Mouse (Mus musculus) embryonic facial prominence, embryonic 12.5 days (tissue): ENCODE results near the gene Gm10719. TPM values are rescaled to one million over a fixed set of nuclear protein-coding genes. Genes with fewer than 3 reads are reported as not detected.
"Not testable (repeated sequence)": the region's sequence is repeated elsewhere in the genome, so short reads cannot be mapped to it uniquely, and the experiment has no call there.

ENCODE experiments used
- ATAC-seq: fragments of 200-750 bp; cut with Nextera tagmentation; 2 replicates; pipeline ENCODE4 v1.8.0; 2017; ENCODE audit not compliant: insufficient number of reproducible peaks, insufficient read depth, low FRiP score, low TSS enrichment
- H3K27ac ChIP-seq: fragments of 300-500 bp; sonication (generic); 2 replicates; pipeline ENCODE4 v1.5.1; 2016; ENCODE audit warnings: mild to moderate bottlenecking
- H3K27me3 ChIP-seq: fragments of 300-500 bp; sonication (generic); 2 replicates; pipeline ENCODE4 v1.6.1; 2016; ENCODE audit warnings: mild to moderate bottlenecking, moderate library complexity
- H3K36me3 ChIP-seq: fragments of 300-500 bp; sonication (generic); 2 replicates; pipeline ENCODE4 v1.6.1; 2016; ENCODE audit warnings: mild to moderate bottlenecking
- H3K4me1 ChIP-seq: fragments of 300-500 bp; sonication (generic); 2 replicates; pipeline ENCODE4 v1.6.1; 2016
- H3K4me2 ChIP-seq: fragments of 300-500 bp; sonication (generic); replicated peaks from 2 replicates; pipeline ENCODE4 v1.6.1; 2016; ENCODE audit warnings: mild to moderate bottlenecking, moderate library complexity
- H3K4me3 ChIP-seq: fragments of 300-500 bp; sonication (generic); 2 replicates; pipeline ENCODE4 v1.5.1; 2016; ENCODE audit warnings: mild to moderate bottlenecking
- H3K9ac ChIP-seq: fragments of 300-500 bp; sonication (generic); 2 replicates; pipeline ENCODE4 v1.6.1; 2016; ENCODE audit warnings: mild to moderate bottlenecking, moderate library complexity
- H3K9me3 ChIP-seq: fragments of 300-500 bp; sonication (generic); 2 replicates; pipeline ENCODE4 v1.6.1; 2016; ENCODE audit warnings: mild to moderate bottlenecking, moderate library complexity
- WGBS: fragments of 180-500 bp; shearing (Covaris S2); methylation state at CpG from one replicate; pipeline ENCODE4 v1.1.7; 2016; 5-methylcytosine and 5-hydroxymethylcytosine counted together
- polyA plus RNA-seq: library from polyadenylated mRNA; unstranded; fragments of >200 nt; fragmentation: Nextera tagmentation; extraction: Ambion mirVana; gene quantifications from 2 replicates; pipeline ENCODE4 v1.2.1, GENCODE M21; 2016

Gene Gm10719
- polyA plus RNA-seq, result not detected in 2 replicates

GRCm38 (mm10) chr9:3017108-3017507 lies at the start of gene Gm10719:
Gene Gm10719 (plus strand): TSS chr9:3017408.
- H3K27ac ChIP-seq, H3K4me3 ChIP-seq, H3K9me3 ChIP-seq, H3K36me3 ChIP-seq, H3K4me1 ChIP-seq, H3K9ac ChIP-seq, ATAC-seq, H3K4me2 ChIP-seq, H3K27me3 ChIP-seq: not testable (repeated sequence)
- WGBS, result 29% methylated on average over 2 of the region's 9 CpGs

- not testable (repeated sequence) for ATAC-seq, H3K27me3 ChIP-seq, H3K4me1 ChIP-seq, H3K4me2 ChIP-seq, H3K4me3 ChIP-seq, H3K9me3 ChIP-seq, H3K36me3 ChIP-seq, H3K27ac ChIP-seq, H3K9ac ChIP-seq
- 70% methylated on average over 12 of the region's 12 CpGs for WGBS
Measured at GRCm38 (mm10) chr9:3000445-3000972, 16.7 kb upstream of the Gm10719 start, which contains the start of gene Gm10722. Gene Gm10722 (plus strand): TSS chr9:3000922.

- H3K4me1 ChIP-seq, H3K27ac ChIP-seq, H3K27me3 ChIP-seq, H3K9me3 ChIP-seq, H3K36me3 ChIP-seq, ATAC-seq, H3K4me2 ChIP-seq, H3K4me3 ChIP-seq, H3K9ac ChIP-seq: not testable (repeated sequence)
- 65% methylated on average over 8 of the region's 8 CpGs for WGBS
Measured at GRCm38 (mm10) chr9:3001006-3001405, 16.2 kb upstream of the Gm10719 start.

GRCm38 (mm10) chr9:3001948-3002659 lies 15.1 kb upstream of the Gm10719 start:
- not testable (repeated sequence) for H3K4me1 ChIP-seq, H3K27ac ChIP-seq, H3K9me3 ChIP-seq, H3K4me2 ChIP-seq, H3K27me3 ChIP-seq, H3K4me3 ChIP-seq, H3K9ac ChIP-seq, H3K36me3 ChIP-seq
- peak; percentile 91 for ATAC-seq
- 68% methylated on average over 9 of the region's 11 CpGs for WGBS

GRCm38 (mm10) chr9:3002794-3003396 lies 14.3 kb upstream of the Gm10719 start, which contains the start of gene Gm11168:
Gene Gm11168 (plus strand): TSS chr9:3003346.
- not testable (repeated sequence) for H3K27ac ChIP-seq, H3K4me1 ChIP-seq, H3K9me3 ChIP-seq, H3K4me3 ChIP-seq, H3K27me3 ChIP-seq, H3K36me3 ChIP-seq, ATAC-seq, H3K9ac ChIP-seq, H3K4me2 ChIP-seq
- WGBS, result 70% methylated on average over 6 of the region's 14 CpGs

- ATAC-seq, H3K27me3 ChIP-seq, H3K27ac ChIP-seq, H3K4me2 ChIP-seq, H3K36me3 ChIP-seq, H3K9me3 ChIP-seq, H3K9ac ChIP-seq, H3K4me1 ChIP-seq, H3K4me3 ChIP-seq: not testable (repeated sequence)
- 85% methylated on average over 1 of the region's 5 CpGs for WGBS
Measured at GRCm38 (mm10) chr9:3006179-3006578, 11.0 kb upstream of the Gm10719 start.

- not testable (repeated sequence) for H3K4me2 ChIP-seq, H3K27me3 ChIP-seq, H3K36me3 ChIP-seq, H3K27ac ChIP-seq, H3K9ac ChIP-seq, H3K9me3 ChIP-seq, H3K4me1 ChIP-seq, H3K4me3 ChIP-seq
- ATAC-seq, result peak; percentile 75
- 67% methylated on average over 8 of the region's 8 CpGs for WGBS
Measured at GRCm38 (mm10) chr9:3006636-3007035, 10.6 kb upstream of the Gm10719 start.

- ATAC-seq, H3K27me3 ChIP-seq, H3K9ac ChIP-seq, H3K4me3 ChIP-seq, H3K27ac ChIP-seq, H3K9me3 ChIP-seq, H3K36me3 ChIP-seq, H3K4me1 ChIP-seq, H3K4me2 ChIP-seq: not testable (repeated sequence)
- WGBS, result 79% methylated on average over 8 of the region's 9 CpGs
Measured at GRCm38 (mm10) chr9:3007272-3007671, 9.9 kb upstream of the Gm10719 start.

GRCm38 (mm10) chr9:3009331-3009730 lies 7.9 kb upstream of the Gm10719 start:
- not testable (repeated sequence) for H3K4me1 ChIP-seq, H3K9ac ChIP-seq, H3K9me3 ChIP-seq, H3K36me3 ChIP-seq, H3K4me3 ChIP-seq, H3K27me3 ChIP-seq, H3K27ac ChIP-seq, H3K4me2 ChIP-seq
- WGBS, result no CpG with 5 or more reads among the region's 5 CpGs
- ATAC-seq, result 0 out of 2 replicates have a peak, but pooled peaks have one; percentile 64

- ATAC-seq, H3K4me3 ChIP-seq, H3K9ac ChIP-seq, H3K9me3 ChIP-seq, H3K4me1 ChIP-seq, H3K4me2 ChIP-seq, H3K27me3 ChIP-seq, H3K36me3 ChIP-seq, H3K27ac ChIP-seq: not testable (repeated sequence)
- 75% methylated on average over 3 of the region's 7 CpGs for WGBS
Measured at GRCm38 (mm10) chr9:3012054-3012621, 5.1 kb upstream of the Gm10719 start.

GRCm38 (mm10) chr9:3012733-3013279 lies 4.4 kb upstream of the Gm10719 start, which contains the start of gene Gm10721:
Gene Gm10721 (plus strand): TSS chr9:3013140.
- H3K27ac ChIP-seq, H3K36me3 ChIP-seq, H3K4me3 ChIP-seq, H3K27me3 ChIP-seq, H3K9ac ChIP-seq, H3K9me3 ChIP-seq, H3K4me1 ChIP-seq, H3K4me2 ChIP-seq: not testable (repeated sequence)
- peak; percentile 62; the same call in 1 of the 2 replicates for ATAC-seq
- no CpG with 5 or more reads among the region's 11 CpGs for WGBS

GRCm38 (mm10) chr9:3015354-3015753 lies 1.9 kb upstream of the Gm10719 start, which contains the start of gene Gm10720:
Gene Gm10720 (plus strand): TSS chr9:3015654.
- WGBS, result 64% methylated on average over 5 of the region's 9 CpGs
- not testable (repeated sequence) for H3K4me3 ChIP-seq

More at GRCm38 (mm10) chr9:3015354-3015753, 1.9 kb upstream of the Gm10719 start, which contains the start of gene Gm10720:
- H3K9me3 ChIP-seq, H3K4me2 ChIP-seq, H3K36me3 ChIP-seq, ATAC-seq, H3K4me1 ChIP-seq, H3K27ac ChIP-seq, H3K9ac ChIP-seq, H3K27me3 ChIP-seq: not testable (repeated sequence)
